Mouse (Mus musculus) midbrain, embryonic 14.5 days (tissue): ENCODE measurements at regions not wholly inside any gene's neighbourhood (a gene's known extent, or its start where the extent isn't known, plus 50 kb on each side); places are given as distances from the start of the nearest gene placed in this dataset.

Experiments
- ATAC-seq: fragments of 200-750 bp; cut with Nextera tagmentation; 2 replicates; pipeline ENCODE4 v1.8.0; 2017; ENCODE audit warnings: moderate number of reproducible peaks, moderate library complexity; ENCODE audit not compliant: low FRiP score, low TSS enrichment
- DNase-seq: peaks from one replicate; pipeline ENCODE4 v3.0.0-alpha.2; 2015
- H3K27ac ChIP-seq: fragments of 300-500 bp; sonication (generic); replicated peaks from 2 replicates; pipeline ENCODE4 v1.5.1; 2014; ENCODE audit warnings: mild to moderate bottlenecking, low read depth, low read length, moderate library complexity
- H3K27me3 ChIP-seq: fragments of 300-500 bp; sonication (generic); 2 replicates; pipeline ENCODE4 v1.6.1; 2014; ENCODE audit warnings: low read length, control low read depth, mixed read lengths; ENCODE audit not compliant: control insufficient read depth, insufficient read depth
- H3K36me3 ChIP-seq: fragments of 300-500 bp; sonication (generic); 2 replicates; pipeline ENCODE4 v1.6.1; 2014; ENCODE audit warnings: low read length, control low read depth; ENCODE audit not compliant: control insufficient read depth, insufficient read depth
- H3K4me1 ChIP-seq: fragments of 300-500 bp; sonication (generic); 2 replicates; pipeline ENCODE4 v1.6.1; 2014; ENCODE audit warnings: mild to moderate bottlenecking, antibody characterized with exemption, low read length, control low read depth; ENCODE audit not compliant: control insufficient read depth, insufficient read depth
- H3K4me2 ChIP-seq: fragments of 300-500 bp; sonication (generic); 2 replicates; pipeline ENCODE4 v1.6.1; 2014; ENCODE audit warnings: mild to moderate bottlenecking, low read length, moderate library complexity
- H3K4me3 ChIP-seq: fragments of 300-500 bp; sonication (generic); replicated peaks from 2 replicates; pipeline ENCODE4 v1.5.1; 2014; ENCODE audit warnings: low read depth, low read length
- H3K9ac ChIP-seq: fragments of 300-500 bp; sonication (generic); replicated peaks from 2 replicates; pipeline ENCODE4 v1.6.1; 2014; ENCODE audit warnings: mild to moderate bottlenecking, low read length, moderate library complexity
- H3K9me3 ChIP-seq: fragments of 300-500 bp; sonication (generic); 2 replicates; pipeline ENCODE4 v1.6.1; 2016; ENCODE audit warnings: low read length, control low read depth, mixed read lengths; ENCODE audit not compliant: control insufficient read depth
- WGBS: fragments of 180-500 bp; shearing (Covaris S2); extraction: QIAGEN DNeasy Blood & Tissue Kit; methylation state at CpG from one replicate; pipeline ENCODE4 v1.1.7; 2014; 5-methylcytosine and 5-hydroxymethylcytosine counted together

GRCm38 (mm10) chr6:93348141-93348540, 404.8 kb upstream of the Adamts9 start:
- no peak overlapping the region for H3K27ac ChIP-seq
- H3K9me3 ChIP-seq: no peaks in the 10 kb centered on the region
- H3K4me3 ChIP-seq: no peak overlapping the region
- H3K4me1 ChIP-seq: peaks cover 4% of the 10 kb centered on the region; the same call in 1 of the 2 replicates
- H3K4me2 ChIP-seq: no peak overlapping the region
- no peak for ATAC-seq
- 86% methylated on average over 3 of the region's 3 CpGs for WGBS
- H3K36me3 ChIP-seq: no peaks in the 10 kb centered on the region
- DNase-seq: no peak
- H3K9ac ChIP-seq: no peak overlapping the region
- H3K27me3 ChIP-seq: no peaks in the 10 kb centered on the region

DNA sequence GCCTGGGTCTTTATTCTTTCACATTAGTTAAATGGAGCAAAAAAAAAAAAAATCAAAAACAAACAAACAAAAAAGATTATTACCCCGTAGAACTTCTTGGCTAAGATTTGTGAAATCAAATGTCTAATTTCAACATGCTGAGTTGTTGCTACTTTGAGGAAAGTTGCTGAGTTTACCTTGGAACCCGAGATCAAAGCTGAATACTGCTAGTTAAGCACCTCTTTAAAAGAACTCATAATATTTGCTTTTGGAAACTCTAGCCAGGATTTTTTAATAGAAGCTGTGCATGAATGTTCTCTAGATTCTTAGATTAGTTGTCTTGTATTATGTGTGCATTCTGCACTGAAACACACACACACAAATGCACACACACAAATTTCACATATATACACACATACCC, 385.4 kb upstream of the Adamts9 start:
- Histone ChIP-seq H3K4me2 (no peak overlapping the region), H3K27ac (no peak overlapping the region), H3K9me3 (no peaks in the 10 kb centered on the region), H3K4me1 (no peaks in the 10 kb centered on the region), H3K4me3 (no peak overlapping the region), H3K27me3 (no peaks in the 10 kb centered on the region), H3K36me3 (no peaks in the 10 kb centered on the region), H3K9ac (no peak overlapping the region)
- DNase-seq (no peak), ATAC-seq (no peak)
- 90% methylated on average over 2 of the region's 2 CpGs for WGBS

DNA sequence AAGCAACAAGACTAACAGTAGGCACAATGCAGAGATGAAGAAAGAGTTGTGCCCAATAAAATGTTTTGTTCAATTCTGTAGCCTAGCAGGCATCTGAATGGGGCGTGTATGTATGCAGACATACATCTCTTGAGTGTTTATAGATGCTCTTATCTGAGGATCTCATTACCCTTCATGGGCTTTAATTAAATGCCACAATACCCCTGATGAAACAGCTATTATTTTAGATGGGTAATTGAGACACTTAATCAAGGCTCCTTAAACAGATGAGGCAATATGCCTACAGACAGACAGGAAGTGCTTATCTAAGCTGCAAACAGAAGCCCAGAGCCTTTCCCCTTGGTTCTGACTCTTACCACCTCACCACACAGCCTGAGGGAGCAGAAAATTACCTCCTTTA, 384.6 kb upstream of the Adamts9 start:
- Histone ChIP-seq H3K4me1 (no peaks in the 10 kb centered on the region), H3K27ac (no peak overlapping the region), H3K9ac (no peak overlapping the region), H3K4me3 (no peak overlapping the region), H3K4me2 (no peak overlapping the region), H3K9me3 (no peaks in the 10 kb centered on the region), H3K27me3 (no peaks in the 10 kb centered on the region), H3K36me3 (no peaks in the 10 kb centered on the region)
- no peak for DNase-seq
- WGBS: 73% methylated on average over 1 of the region's 1 CpGs
- no peak for ATAC-seq

DNA sequence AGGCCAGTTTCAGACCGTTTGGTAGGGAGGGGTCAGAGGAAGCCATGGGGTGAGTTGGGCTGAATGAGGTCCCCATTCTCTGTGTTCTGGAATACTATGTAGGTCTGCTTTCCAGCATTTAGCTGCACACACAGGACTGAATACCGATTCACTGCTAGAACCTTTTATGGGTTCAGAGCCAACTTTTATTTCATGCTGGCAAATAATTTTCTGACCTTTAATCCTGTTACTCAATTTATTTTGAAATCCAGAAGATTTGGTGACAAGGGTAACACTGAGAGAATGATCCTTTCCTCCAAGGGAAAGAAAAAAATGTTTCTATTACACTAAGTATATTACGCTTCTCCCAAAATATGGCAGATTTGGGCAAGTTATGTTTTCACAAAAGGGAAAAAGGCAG, 380.6 kb upstream of the Adamts9 start:
- no peaks in the 10 kb centered on the region for H3K36me3 ChIP-seq
- H3K27ac ChIP-seq: no peak overlapping the region
- ATAC-seq (no peak), DNase-seq (no peak)
- 72% methylated on average over 3 of the region's 3 CpGs for WGBS
- H3K9ac ChIP-seq: no peak overlapping the region
- H3K27me3 ChIP-seq: no peaks in the 10 kb centered on the region
- H3K4me3 ChIP-seq: no peak overlapping the region
- no peak overlapping the region for H3K4me2 ChIP-seq
- H3K4me1 ChIP-seq: no peaks in the 10 kb centered on the region
- H3K9me3 ChIP-seq: no peaks in the 10 kb centered on the region

DNA sequence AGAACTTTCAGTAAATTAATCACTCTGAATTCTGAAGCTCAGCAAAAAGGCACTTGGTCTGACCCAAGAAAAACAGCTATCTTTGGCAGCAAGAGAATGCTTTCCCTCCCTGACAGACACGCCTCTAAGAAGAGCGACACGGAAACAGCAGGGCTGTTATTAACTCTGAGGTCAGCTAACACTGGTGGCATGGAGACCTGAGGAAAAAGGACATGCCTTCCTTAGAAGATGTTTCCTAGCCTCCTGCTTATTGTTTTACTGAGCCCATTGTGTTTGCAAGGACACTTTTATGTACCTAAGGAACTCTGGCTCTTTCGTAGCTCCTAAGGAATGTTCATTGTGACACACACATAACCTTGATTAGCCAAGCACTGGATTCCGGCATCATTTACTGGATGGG, 371.3 kb upstream of the Adamts9 start:
- Histone ChIP-seq H3K27ac (no peak overlapping the region), H3K9me3 (no peaks in the 10 kb centered on the region), H3K36me3 (no peaks in the 10 kb centered on the region), H3K4me2 (no peak overlapping the region), H3K4me1 (no peaks in the 10 kb centered on the region), H3K27me3 (no peaks in the 10 kb centered on the region), H3K4me3 (no peak overlapping the region), H3K9ac (no peak overlapping the region)
- ATAC-seq (no peak), DNase-seq (no peak)
- WGBS: 77% methylated on average over 5 of the region's 5 CpGs

GRCm38 (mm10) chr6:93305176-93305575, 361.9 kb upstream of the Adamts9 start:
- DNase-seq (no peak), ATAC-seq (no peak)
- 66% methylated on average over 2 of the region's 2 CpGs for WGBS
- Histone ChIP-seq H3K27me3 (no peaks in the 10 kb centered on the region), H3K4me1 (no peaks in the 10 kb centered on the region), H3K9me3 (no peaks in the 10 kb centered on the region), H3K36me3 (no peaks in the 10 kb centered on the region), H3K4me2 (no peak overlapping the region), H3K27ac (no peak overlapping the region), H3K4me3 (no peak overlapping the region), H3K9ac (no peak overlapping the region)

GRCm38 (mm10) chr6:93297975-93298374, 354.7 kb upstream of the Adamts9 start:
- ATAC-seq: no peak
- DNase-seq: no peak
- H3K4me2 ChIP-seq: no peak overlapping the region
- no peak overlapping the region for H3K27ac ChIP-seq
- H3K4me3 ChIP-seq: no peak overlapping the region
- H3K4me1 ChIP-seq: peaks cover 4% of the 10 kb centered on the region; the same call in 1 of the 2 replicates
- H3K36me3 ChIP-seq: no peaks in the 10 kb centered on the region
- no peak overlapping the region for H3K9ac ChIP-seq
- no peaks in the 10 kb centered on the region for H3K27me3 ChIP-seq
- no peaks in the 10 kb centered on the region for H3K9me3 ChIP-seq
- 53% methylated on average over 6 of the region's 6 CpGs for WGBS

DNA sequence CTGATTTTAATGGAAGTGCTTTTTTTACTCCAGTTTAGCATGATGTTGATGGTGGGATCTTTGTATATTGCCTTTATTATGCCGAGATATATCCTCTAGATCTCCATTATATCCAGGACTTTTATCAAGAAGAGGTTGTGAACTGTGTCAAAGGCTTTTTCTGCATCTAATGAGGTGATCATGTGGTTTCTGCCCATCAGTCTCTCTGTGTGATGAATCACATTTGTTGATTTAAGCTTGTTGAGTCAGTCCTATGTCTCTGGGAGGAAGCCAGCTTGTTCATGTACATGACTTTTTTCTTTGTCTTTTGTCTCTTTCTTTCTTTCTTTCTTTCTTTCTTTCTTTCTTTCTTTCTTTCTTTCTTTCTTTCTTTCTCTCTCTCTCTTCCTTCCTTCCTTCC, 348.4 kb upstream of the Adamts9 start:
- 85% methylated on average over 1 of the region's 1 CpGs for WGBS
- Histone ChIP-seq H3K27me3 (no peaks in the 10 kb centered on the region), H3K4me2 (no peak overlapping the region), H3K9me3 (no peaks in the 10 kb centered on the region), H3K4me3 (no peak overlapping the region), H3K36me3 (no peaks in the 10 kb centered on the region), H3K4me1 (no peaks in the 10 kb centered on the region), H3K9ac (no peak overlapping the region), H3K27ac (no peak overlapping the region)
- DNase-seq (no peak), ATAC-seq (no peak)

DNA sequence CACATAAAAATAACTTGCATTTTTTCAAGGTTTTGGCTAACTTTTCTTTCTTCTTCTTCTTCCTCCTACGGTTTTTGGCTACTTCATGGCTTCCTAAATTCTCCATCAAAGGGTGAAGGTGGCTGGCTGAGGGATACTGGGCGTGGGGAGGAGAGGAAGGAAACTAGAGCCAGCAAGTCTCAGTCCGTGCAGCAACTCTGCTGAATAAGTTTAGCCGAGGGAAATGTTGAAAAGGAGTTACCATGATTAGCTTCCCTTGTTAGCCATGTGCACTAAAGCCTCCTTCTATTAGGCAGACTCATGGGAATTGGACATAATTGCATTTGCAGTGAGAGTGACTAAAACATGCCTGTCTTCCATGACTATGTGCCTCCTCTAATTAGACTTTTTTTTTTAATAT, 345.1 kb upstream of the Adamts9 start:
- Histone ChIP-seq H3K4me1 (no peaks in the 10 kb centered on the region), H3K27me3 (no peaks in the 10 kb centered on the region), H3K36me3 (no peaks in the 10 kb centered on the region), H3K4me2 (no peak overlapping the region), H3K27ac (no peak overlapping the region), H3K9me3 (no peaks in the 10 kb centered on the region), H3K9ac (no peak overlapping the region), H3K4me3 (no peak overlapping the region)
- 66% methylated on average over 4 of the region's 4 CpGs for WGBS
- DNase-seq (peak; percentile 25), ATAC-seq (no peak)
